Mouse (Mus musculus) regulatory T cell (primary cell): ENCODE measurements around the gene Cfap97.

Experiments used
- in situ Hi-C: fragments of 300-600 bp; cut with MboI, MseI; formaldehyde crosslinking; loops from one replicate; pipeline ENCODE4 v1.15.1; 2025; ENCODE audit warnings: high pct_unique_total_duplicates

Cfap97 gene

GRCm38 (mm10) chr8:46152064-46153031, 777 bp downstream of the Cfap97 start, which contains the start of gene Snx25:
Snx25 (minus strand) TSS chr8:46152159.
- in situ Hi-C loops = loop anchor here (25.0 kb wide), 1 partner anchor 585 kb away; the partner anchor contains the start of gene Irf2

GRCm38 (mm10) chr8:46153042-46153441, 1.5 kb downstream of the Cfap97 start:
- in situ Hi-C loops = loop anchor here (25.0 kb wide), 1 partner anchor 584 kb away; the partner anchor contains the start of gene Irf2

GRCm38 (mm10) chr8:46162953-46163869, 11.6 kb downstream of the Cfap97 start:
- in situ Hi-C loops = loop anchor here (5.0 to 25.0 kb wide), 3 partner anchors 186 to 1552 kb away; partner anchors contain the start of genes 1700029J07Rik, Cdkn2aip, Irf2 and Ufsp2

GRCm38 (mm10) chr8:46163870-46164190, 12.3 kb downstream of the Cfap97 start:
- in situ Hi-C loops = loop anchor here (5.0 to 25.0 kb wide), 3 partner anchors 187 to 1551 kb away; partner anchors contain the start of genes 1700029J07Rik, Cdkn2aip, Irf2 and Ufsp2

- in situ Hi-C loops = loop anchor here (25.0 kb wide), 1 partner anchor 564 kb away; the partner anchor contains the start of gene Irf2
These were observed 22.1 kb downstream of the Cfap97 start for GRCm38 (mm10) chr8:46173651-46174050.

- in situ Hi-C loops = no loop called here
These were observed 28.6 kb downstream of the Cfap97 start for GRCm38 (mm10) chr8:46180136-46180535.

GRCm38 (mm10) chr8:46185361-46185760, 33.8 kb downstream of the Cfap97 start:
- in situ Hi-C loops = no loop called here

GRCm38 (mm10) chr8:46193100-46193499, 41.5 kb downstream of the Cfap97 start:
- in situ Hi-C loops = no loop called here

GRCm38 (mm10) chr8:46196877-46197276, 45.3 kb downstream of the Cfap97 start:
- in situ Hi-C loops = no loop called here

GRCm38 (mm10) chr8:46197673-46198072, 46.1 kb downstream of the Cfap97 start:
- in situ Hi-C loops = no loop called here

- in situ Hi-C loops = no loop called here
These were observed 50.8 kb downstream of the Cfap97 start for GRCm38 (mm10) chr8:46202350-46202749.

- in situ Hi-C loops = no loop called here
These were observed 52.7 kb downstream of the Cfap97 start for GRCm38 (mm10) chr8:46204301-46204700.

GRCm38 (mm10) chr8:46204974-46205640, 53.5 kb downstream of the Cfap97 start:
- in situ Hi-C loops = no loop called here

GRCm38 (mm10) chr8:46206107-46206506, 54.5 kb downstream of the Cfap97 start:
- in situ Hi-C loops = no loop called here

- in situ Hi-C loops = no loop called here
These were observed 56.8 kb downstream of the Cfap97 start for GRCm38 (mm10) chr8:46208354-46208753.

- in situ Hi-C loops = no loop called here
These were observed 57.5 kb downstream of the Cfap97 start for GRCm38 (mm10) chr8:46209057-46209456.

GRCm38 (mm10) chr8:46210404-46211315, 59.1 kb downstream of the Cfap97 start, which contains the start of gene Slc25a4:
Slc25a4 (minus strand) TSS chr8:46211284.
- in situ Hi-C loops = no loop called here

GRCm38 (mm10) chr8:46211611-46212071, 60.1 kb downstream of the Cfap97 start:
- in situ Hi-C loops = no loop called here

GRCm38 (mm10) chr8:46212194-46212593, 60.6 kb downstream of the Cfap97 start:
- in situ Hi-C loops = no loop called here

GRCm38 (mm10) chr8:46213971-46214480, 62.5 kb downstream of the Cfap97 start:
- in situ Hi-C loops = no loop called here
